In the genomic region with DNA sequence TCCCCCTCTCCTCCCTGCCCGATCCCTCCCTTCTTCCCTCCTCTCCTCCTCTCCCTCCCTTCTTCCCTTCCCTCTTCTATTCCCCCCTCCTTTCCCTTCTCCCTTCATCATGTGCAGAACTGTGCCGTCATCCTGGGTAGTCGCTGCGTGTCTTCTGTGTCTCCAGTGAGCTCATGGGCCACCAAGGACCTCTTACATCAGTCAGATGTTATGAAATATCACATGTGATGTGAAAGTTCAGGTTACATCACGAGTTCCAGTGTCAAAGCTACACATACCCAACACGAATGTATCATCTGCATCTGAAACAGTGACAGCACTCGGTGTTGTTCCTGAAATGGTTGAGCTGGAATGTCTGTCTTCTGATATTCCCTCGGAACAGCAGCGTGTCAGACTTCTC, we compare ENCODE assay signal across 15 mouse cellular contexts. TPM values are rescaled to one million over a fixed set of nuclear protein-coding genes. Genes with fewer than 3 reads are reported as not detected.
"Had no signal": no experiment of that assay in that cellular context is flagged by ENCODE, and none has a peak within 500 bp of the region (broad histone marks: within the 10 kb centered on the region; RNA-seq: fewer than 3 reads in every experiment).

No protein-coding gene starts in this region.

- H3K27ac ChIP-seq: kidney, postnatal 0 days; layer of hippocampus, adult 2 months; liver, embryonic 13.5 days; macrophage; stomach, embryonic 15.5 days had no signal

- H3K4me1 ChIP-seq: stomach, embryonic 15.5 days had no signal

- H3K9me3 ChIP-seq: liver, embryonic 13.5 days; stomach, embryonic 15.5 days had no signal

- H3K36me3 ChIP-seq: liver, embryonic 13.5 days; stomach, embryonic 15.5 days had no signal

- H3K9ac ChIP-seq: liver, embryonic 13.5 days; lung, embryonic 14.5 days; stomach, embryonic 15.5 days had no signal

- DNase-seq: kidney, adult 18-20 months; kidney, adult 9 months; kidney, postnatal 25 days; layer of hippocampus, adult 9-11 months; liver, embryonic 13.5 days; lung, embryonic 14.5 days; midbrain, embryonic 14.5 days; spleen, adult 18-20 months; thymus, postnatal 25 days had no signal

- ATAC-seq: lung, postnatal 0 days had no signal

- H3K4me2 ChIP-seq: liver, embryonic 13.5 days; lung, embryonic 14.5 days; midbrain, embryonic 11.5 days; stomach, embryonic 15.5 days had no signal

- H3K4me3 ChIP-seq: layer of hippocampus, adult 2 months; liver, embryonic 13.5 days; stomach, embryonic 15.5 days had no signal

- H3K27me3 ChIP-seq: liver, embryonic 13.5 days; stomach, embryonic 15.5 days had no signal

RNA-seq across cellular contexts. Expression of gene Myl4, which starts 14.7 kb away (rescaled TPM):
- polyA plus RNA-seq: macrophage had no signal
